Mouse (Mus musculus): ENCODE measurements at regions not wholly inside any gene's neighbourhood (a gene's known extent, or its start where the extent isn't known, plus 50 kb on each side); places are given as distances from the start of the nearest gene placed in this dataset.
A peak's percentile ranks its signal among the peaks of the same experiment; 100 is the strongest.

DNA sequence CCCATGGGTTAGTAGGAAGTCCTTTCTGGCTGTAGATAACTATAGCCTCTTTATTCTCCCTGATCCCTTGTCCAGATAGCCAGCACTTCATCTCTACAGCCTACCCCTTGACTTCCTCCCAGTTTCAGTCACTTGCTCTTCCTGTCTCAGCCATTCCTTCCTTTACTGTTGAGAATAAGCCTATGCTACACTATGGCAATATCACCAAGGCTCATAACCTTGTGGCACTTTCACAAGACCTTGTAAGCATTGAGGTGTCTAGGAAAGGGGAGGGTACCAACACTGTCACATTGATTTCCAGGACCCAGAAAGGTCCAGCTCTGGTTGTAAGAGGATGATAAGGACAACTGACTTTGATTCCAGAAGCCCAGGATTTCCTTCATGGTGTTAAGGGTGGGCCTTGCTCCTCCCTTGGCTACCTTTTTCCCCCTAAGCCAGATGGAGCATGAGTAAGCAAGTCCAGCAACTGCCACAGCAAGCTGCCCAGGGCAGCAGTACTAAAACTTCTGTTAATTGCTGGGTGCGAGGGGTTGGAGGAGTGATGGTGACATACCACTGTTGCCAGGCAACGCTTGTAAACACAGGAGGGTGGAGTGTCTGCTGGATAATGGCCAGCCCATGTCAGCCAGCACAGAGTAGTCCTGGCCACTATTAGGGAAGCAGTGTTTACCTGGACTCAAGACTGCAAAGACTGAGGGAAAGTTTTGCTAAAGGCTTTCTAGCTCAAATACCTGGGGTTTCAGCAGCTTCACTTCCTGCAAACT lies 75.7 kb downstream of the Ankrd16 start:
- no peak for DNase-seq

DNA sequence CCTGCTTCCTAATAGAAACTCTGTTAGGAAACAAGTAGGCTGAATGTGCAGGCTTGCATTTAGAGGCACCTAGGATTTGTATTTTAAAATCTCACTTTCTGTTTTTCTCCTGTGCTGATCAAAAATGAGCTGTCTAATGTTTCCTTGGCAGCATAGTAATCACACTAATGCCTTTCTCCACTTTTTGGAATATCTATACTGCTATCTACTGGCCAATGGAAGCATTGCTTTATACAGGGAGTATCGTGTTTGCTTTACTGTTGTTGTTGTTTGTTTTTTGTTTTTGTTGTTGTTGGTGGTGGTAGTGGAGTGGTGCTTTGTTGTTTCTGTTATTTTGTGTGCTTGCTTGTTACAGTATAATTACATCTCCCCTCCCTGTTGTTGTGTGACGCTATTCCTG lies 92.3 kb downstream of the Ankrd16 start:
- DNase-seq = no peak

DNA sequence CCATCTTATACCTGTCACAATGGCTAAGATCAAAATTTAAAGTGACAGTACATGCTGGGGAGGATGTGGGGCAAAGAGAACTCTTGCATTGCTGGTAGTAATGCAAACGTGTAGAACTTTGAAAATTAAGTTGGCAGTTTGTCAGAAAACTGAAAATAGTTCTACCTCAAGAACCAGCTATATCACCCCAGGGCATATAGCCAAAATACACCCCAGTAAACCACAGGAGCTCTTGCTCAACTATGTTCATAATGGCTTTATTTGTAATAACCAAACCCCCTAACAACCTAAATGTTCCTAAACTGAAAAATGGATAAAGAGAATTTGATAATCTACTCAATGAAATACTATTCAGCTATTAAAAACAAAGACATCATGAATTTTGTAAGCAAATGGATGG lies 102.3 kb downstream of the Ankrd16 start:
- no peak for DNase-seq

GRCm38 (mm10) chr2:11894792-11895568 lies 117.3 kb downstream of the Ankrd16 start:
- DNase-seq = no peak

DNA sequence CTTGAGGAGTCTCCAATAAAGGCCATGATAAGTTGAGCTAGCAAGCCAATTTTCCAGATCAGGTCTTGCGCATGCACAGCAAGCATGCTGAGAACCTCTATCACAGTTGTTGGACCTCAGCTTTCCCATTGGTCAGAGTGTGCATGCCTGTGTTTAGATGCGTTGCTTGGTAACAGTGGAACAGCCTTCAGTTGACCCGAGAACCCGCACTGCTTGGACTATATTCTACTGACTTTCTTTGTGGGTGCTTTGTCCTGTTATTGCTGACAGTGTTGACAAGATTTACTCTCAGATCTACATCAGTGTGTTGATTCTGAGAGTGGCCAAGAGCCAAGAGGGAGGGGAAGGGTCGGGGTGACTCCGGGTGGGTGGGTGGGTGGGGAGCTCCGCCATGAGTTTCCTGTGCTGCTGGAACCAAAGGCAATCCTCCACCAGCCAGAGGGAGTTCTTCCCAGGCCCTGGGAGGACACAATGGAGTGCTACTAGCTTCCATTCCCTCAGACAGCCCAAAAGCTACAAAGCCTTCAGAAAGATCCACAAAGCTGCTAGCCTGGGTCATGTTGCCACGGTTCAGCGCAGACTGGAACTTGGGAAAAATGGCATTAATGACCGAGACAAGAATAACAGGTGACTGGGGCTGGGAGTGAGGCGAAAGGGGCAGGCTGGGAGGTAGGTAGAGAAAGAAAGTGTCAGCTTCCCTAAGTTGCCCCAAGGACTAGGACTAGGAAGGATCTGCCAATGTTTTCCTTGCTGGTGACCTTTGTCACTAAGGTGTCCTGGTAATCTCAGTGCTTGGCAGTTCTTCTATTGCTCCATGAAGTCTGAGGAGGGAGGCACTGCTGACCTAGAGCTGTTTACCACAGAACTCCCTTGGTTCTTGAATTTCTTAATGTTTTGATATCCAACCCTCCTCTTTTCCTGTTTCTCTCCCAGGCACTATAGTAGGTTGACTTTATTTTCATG lies 122.3 kb downstream of the Ankrd16 start:
- DNase-seq = no peak

DNA sequence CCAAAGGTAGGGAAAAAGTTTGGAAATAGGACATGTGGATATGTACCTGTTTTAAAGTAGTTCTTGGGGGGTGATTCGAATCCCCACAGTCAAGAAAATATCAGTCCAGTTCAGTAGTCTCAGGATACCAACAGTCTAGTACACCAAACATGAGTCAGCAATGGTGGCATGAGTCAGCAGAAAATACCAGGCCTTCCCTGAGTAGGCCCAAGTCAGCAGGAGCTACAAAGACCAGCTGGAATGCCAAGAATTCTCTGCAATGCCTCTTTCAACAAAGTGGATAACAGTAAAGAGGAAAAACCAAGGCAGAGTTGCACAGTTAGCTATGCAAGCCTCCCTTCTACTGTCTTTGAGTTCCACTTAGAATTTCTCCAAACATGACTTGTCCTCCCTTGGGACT lies 137.1 kb downstream of the Ankrd16 start:
- peak; percentile 4 for DNase-seq

GRCm38 (mm10) chr2:11917373-11917772 lies 139.7 kb downstream of the Ankrd16 start:
- DNase-seq = no peak

DNA sequence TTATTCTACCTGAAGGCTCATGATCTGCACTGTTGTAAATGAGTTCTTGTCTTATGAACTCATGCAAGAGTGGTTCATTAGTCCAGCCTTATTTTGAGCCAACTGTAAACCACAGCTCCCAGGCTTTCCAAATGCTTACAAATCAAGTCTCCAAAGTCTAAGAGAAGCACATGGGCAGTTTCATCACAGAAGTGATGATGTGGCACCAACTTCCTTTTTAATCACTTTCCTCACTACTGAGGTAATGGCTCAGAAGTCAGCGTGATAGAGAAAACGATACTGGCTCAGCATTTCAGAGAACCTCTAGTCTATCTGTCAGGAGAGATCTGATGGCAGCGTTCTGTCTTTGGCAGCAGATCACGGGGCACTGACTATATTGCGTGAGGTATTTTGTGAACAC lies 140.4 kb downstream of the Ankrd16 start:
- no peak for DNase-seq

- no peak for DNase-seq
Observed at GRCm38 (mm10) chr2:11960777-11961176, 183.1 kb downstream of the Ankrd16 start.

DNA sequence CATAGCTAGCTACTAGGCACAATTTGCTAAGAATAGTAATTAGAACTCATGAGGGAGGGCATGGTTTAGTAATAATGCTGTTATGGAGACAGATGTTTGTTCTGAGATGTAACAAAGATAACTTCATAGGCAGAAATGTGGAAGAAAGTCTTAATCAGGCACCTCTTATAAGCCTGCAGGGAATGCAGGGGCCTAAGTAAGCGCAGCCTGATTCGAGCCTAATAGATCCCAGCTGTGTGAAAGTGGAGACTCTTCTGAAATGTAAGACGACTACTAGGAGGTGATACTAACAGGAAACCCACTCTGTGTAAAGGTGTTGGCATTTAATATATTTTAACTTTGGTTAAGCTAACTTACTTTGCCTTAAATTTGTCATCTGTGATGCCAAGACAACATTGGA lies 187.7 kb downstream of the Ankrd16 start:
- DNase-seq = no peak

- no peak for DNase-seq
Observed at GRCm38 (mm10) chr2:11967001-11967400, 189.3 kb downstream of the Ankrd16 start.

GRCm38 (mm10) chr2:11971972-11972371 lies 194.3 kb downstream of the Ankrd16 start:
- no peak for DNase-seq

- DNase-seq = peak; percentile 17
Observed at GRCm38 (mm10) chr2:12001938-12002899, 224.5 kb downstream of the Ankrd16 start.

- peak; percentile 65 for DNase-seq
Observed at GRCm38 (mm10) chr2:12004330-12004729, 226.7 kb downstream of the Ankrd16 start.

DNA sequence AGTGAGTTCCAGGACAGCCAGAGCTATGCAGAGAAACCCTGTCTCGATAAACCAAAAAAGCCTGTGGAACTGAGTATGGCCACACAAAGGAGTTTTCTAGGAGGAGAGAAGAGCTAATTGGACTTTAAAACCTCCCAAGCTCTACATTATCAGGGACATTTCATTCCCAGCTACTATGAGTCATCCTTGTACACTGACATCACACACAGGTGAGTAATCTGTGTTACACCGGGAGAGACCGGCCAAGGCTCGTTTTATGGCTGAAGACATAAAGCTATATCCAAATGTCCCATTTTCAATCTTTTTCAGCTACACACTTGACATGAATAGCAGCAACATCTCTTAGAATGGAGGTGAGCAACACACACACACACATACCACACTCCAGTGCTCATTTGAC lies 229.5 kb downstream of the Ankrd16 start:
- no peak for DNase-seq

GRCm38 (mm10) chr2:12011441-12011840 lies 233.8 kb downstream of the Ankrd16 start:
- peak; percentile 13 for DNase-seq

DNA sequence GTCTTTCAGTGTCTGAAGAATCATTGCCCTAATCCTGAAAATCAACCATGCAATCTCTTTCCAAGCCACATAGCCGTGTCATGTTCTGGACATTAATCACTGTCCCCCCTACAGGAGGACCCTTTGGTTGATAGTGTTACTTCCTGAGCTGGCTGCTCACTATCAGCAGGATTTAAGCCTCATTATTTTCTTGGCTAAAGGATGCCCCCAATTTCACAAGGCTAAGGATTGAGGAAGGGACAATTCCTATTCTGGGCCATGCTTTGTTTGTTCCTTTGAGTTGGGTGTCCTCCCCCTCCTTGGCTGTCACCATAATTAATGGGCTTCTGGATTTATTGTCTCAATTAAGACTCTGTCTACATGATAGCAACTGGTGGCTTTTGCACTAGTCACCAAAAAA lies 241.9 kb downstream of the Ankrd16 start:
- DNase-seq = peak; percentile 9

- DNase-seq = peak; percentile 77
Observed at GRCm38 (mm10) chr2:12023402-12024111, 245.9 kb downstream of the Ankrd16 start.

- DNase-seq = no peak
Observed at GRCm38 (mm10) chr2:12026220-12026619, 248.5 kb downstream of the Ankrd16 start.
